Mouse (Mus musculus): ENCODE measurements around the gene Mlph.
A peak's percentile ranks its signal among the peaks of the same experiment; 100 is the strongest.

Mlph gene

DNA sequence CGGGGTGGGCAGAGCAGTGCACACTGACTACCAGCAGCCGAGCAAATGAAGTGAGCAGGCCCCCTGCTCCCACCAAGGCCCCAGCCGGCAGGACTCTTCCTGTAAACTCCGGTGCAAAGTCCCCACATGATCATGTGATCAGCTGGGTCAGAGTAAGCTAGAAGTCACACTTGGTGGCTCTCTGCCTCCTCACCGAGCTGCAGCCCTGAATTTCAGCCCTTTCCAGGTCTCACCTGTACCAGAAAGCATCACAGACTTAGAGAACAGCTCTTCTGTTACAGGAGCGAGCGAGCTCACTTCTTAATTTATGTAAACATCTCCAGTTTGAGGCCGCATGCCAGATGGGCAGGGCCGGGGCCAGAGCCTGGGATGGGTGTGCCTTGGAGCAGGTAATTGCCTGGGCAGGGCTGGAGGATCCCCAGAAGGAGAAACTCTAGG lies 54.5 kb downstream of the Mlph start, which contains the start of gene Rab17:
Rab17 (minus strand) TSS at position 315 of the 438 bp plus-strand sequence.
- no peak for DNase-seq (ENCODE audit: low spot score)

DNA sequence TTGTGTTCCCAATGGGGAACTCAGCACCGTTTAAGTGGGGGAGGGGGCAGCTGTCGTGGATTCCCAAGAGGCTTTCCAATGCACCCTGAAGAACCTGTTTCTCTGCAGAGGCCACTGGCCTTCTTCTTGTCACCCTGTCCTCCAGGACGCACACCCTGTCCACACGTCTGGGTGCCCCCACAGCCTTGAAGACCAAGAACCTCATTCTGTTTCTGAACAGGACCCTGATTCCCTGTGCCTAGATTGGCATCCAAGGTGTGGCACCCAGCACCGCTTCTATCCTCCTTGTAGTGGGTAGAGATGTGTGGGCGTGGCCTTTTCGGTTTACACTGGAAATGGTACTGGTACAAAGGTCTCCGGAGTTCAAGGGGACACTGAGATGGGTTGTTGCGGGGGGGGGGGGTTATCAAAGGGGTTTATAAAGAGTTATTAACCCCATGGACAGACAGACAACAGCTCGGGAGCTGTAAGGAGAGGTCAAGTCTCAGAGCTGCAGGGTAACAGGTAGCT lies 55.1 kb downstream of the Mlph start:
- DNase-seq (ENCODE audit: low spot score): no peak

- peak; percentile 87 for DNase-seq (ENCODE audit: low spot score)
Measured at GRCm38 (mm10) chr1:90972911-90973573, 58.2 kb downstream of the Mlph start.

DNA sequence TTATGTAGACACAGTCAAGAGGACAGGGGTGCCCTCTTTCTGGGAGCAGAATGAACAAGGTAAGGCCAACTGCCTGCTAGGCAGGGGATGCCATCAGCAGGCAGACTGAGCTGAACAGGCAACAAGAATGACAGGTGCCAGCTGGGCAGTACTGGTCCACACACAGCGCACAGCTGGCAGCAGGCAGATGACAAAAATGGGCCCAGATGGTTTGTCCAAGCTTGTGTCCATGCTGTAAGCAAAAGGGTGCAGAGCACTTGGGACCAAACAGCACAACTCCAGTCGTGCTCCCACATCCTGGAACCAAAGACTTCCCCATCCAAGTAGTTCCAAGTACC lies 58.7 kb downstream of the Mlph start:
- DNase-seq (ENCODE audit: low spot score): no peak

GRCm38 (mm10) chr1:90974906-90975649 lies 60.2 kb downstream of the Mlph start:
- peak; percentile 89 for DNase-seq (ENCODE audit: low spot score)

GRCm38 (mm10) chr1:90975960-90976359 lies 61.1 kb downstream of the Mlph start:
- no peak for DNase-seq (ENCODE audit: low spot score)

DNA sequence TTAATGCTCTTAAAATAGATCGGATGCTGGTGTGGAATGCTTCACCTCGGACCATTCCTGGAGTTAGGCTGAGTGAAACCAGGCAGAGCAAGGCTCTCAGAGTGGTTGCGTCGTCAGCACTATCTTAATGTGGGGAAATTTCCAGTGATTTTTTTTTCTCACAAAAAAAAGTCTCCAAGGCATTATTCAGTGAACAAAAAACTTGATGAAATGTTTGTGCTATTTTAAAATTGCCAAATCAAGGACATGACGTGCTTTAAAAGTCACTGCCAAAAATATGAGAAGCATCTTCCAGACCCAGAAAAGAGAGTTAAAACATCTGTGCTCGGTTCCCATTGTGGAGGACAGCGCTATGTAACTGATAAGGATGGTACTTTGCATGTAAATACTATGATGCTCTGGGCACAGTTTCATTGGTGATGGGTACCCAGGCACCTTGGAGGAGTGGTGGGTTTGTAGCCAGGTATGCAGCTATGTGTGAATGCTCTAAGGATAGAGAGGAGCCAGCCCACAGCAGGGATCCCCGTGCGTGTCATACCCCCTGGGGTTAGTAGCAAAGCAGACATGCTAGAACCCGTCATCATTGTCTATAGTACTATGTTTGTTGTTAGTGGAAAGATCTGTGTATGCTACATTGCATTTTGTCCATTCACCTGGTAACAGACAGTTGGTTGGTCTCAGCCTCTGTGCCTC lies 65.9 kb downstream of the Mlph start:
- DNase-seq (ENCODE audit: low spot score): no peak

GRCm38 (mm10) chr1:90981346-90981745 lies 66.5 kb downstream of the Mlph start:
- no peak for DNase-seq (ENCODE audit: low spot score)

DNA sequence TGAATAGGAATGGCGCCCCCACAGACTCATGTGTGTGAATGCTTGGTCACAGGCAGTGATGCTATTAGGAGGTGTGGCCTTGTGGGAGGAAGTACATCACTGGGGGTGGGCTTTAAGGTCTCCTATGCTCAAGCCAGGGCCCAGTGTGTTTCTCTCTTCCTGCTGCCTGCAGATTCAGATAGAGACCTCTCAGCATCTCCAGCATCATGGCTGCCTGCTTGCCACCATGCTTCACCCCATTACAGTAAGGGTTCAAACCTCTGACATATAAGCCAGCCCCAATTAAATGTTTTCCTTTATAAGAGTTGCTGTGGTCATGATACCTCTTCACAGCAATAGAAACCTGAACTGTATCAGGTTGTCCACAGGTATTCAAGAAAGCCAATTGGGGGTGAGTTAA lies 81.0 kb downstream of the Mlph start:
- no peak for DNase-seq (ENCODE audit: low spot score)

GRCm38 (mm10) chr1:90997136-90997535 lies 82.3 kb downstream of the Mlph start:
- DNase-seq (ENCODE audit: low spot score): no peak

GRCm38 (mm10) chr1:90997641-90998040 lies 82.8 kb downstream of the Mlph start:
- DNase-seq (ENCODE audit: low spot score): no peak

DNA sequence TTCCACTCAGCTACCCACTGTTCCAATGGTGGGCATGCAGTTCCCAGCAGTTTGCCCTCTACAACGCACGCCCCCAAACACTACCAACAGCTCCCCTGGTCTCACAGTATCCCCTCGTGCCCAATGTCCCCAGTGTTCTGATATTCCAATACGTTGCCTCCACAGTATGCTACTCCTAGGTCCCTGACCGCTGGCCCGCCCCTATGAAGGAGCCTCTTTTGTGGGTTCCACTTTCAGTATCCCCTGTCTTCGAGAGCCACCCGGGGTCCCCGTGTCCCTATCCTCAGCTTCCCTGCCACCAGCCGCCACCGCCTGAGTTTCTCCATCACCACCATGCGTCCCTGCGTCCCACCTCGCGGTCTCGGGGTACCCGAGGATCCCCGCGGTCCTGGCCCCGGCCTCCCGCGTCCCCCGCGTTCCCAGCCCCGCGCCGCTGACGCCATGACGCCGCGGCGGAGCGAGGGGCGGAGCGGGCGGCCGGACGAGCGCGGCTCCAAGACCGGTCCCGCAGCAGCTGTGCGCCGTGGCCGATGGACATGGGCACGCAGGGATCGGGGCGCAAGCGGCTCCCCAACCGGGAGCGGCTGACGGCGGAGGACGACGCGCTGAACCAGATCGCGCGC lies 83.5 kb downstream of the Mlph start, which contains the start of gene Lrrfip1:
Lrrfip1 (plus strand) TSS at position 470 of the 623 bp plus-strand sequence.
- peak; percentile 75 for DNase-seq (ENCODE audit: low spot score)

- peak; percentile 50 for DNase-seq (ENCODE audit: low spot score)
Measured at GRCm38 (mm10) chr1:90998891-90999611, 84.2 kb downstream of the Mlph start.

DNA sequence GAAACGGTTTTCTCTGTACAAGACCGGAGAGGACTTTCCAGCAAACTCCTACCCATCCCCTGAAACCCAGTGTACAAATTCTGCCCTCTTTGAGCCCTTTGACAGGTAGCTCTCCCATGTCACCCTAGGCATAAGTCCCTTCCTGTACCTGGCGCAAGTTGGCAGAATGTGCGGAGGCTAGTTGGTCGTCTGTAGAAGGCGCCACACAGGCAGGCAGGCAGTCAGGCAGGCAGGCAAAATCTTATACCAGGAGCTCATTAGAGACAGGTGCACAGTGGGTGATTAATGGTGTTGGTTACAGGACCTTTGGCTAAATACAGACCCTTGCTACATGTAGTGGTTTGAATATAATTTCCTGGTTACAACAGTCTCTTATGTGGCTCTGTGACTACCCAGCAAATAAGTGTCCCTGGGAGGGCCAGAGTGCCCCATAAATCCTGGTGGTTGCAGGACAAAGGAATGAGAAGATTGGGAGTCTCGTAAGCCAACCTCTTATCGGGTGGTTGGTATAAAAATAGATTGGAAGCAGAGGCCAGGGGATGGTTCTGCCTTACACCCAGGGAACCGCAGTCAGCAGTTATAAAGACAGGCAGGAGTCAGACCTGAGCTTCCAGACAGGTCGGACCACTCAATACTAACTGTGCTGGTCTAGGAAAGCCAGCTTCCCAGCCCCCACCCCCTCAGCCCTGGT lies 85.2 kb downstream of the Mlph start:
- DNase-seq (ENCODE audit: low spot score): no peak
